Mouse (Mus musculus) gonadal fat pad, adult 2 months (tissue): ENCODE measurements around the gene Cd68. TPM values are rescaled to one million over a fixed set of nuclear protein-coding genes. Genes with fewer than 3 reads are reported as not detected.

Source experiments
- DNase-seq: peaks from one replicate; pipeline ENCODE4 v3.0.0-alpha.2; 2012; ENCODE audit warnings: low read depth
- polyA plus RNA-seq: library from polyadenylated mRNA; depleted of rRNA; stranded (reverse); fragments of >200 nt; gene quantifications from 2 replicates; pipeline ENCODE4 v1.2.3, GENCODE M21; 2012

Gene Cd68
- polyA plus RNA-seq, 1 experiment, result 31.8 TPM

DNA sequence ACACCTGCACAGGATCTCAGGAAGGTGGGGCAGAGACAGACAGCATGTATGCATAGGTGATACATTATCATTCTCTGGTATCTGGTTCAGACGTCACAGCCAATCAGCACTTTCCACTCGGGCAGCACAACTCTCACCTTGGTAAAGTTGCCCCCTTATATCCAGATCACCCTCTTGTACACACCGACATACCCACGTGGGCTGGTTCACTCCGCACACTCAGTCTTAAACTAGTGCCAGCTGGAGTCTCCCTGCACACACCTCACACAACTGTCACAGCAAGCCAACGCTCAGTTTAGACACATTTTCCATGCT is 29.1 kb upstream of the Cd68 start:
- DNase-seq, result no peak

DNA sequence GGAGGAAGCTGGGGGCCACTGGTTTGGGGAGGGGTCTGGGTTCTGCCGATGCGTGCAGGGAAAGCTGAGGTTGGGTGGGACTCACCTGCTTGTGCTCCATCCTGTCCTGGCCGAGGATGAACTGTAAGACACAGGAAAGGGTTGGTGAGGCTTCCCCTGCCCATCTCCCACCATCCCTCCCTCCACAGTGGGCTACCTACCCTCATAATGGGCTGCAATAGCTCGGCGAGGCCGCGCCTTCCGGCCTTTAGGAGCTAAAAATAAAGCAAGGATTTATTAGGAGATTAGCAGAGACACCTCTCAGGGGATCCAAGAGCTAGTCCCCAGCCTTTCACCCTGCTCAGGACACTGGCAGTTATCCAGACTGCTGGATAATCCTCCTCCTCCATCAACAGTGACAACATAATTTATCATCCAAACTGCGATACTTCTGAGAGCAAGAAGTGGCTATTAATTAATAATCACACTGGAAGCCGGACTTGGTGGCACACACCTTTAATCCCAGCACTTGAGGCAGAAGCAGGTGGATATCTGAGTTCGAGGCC is 27.5 kb upstream of the Cd68 start:
- DNase-seq, result no peak

DNA sequence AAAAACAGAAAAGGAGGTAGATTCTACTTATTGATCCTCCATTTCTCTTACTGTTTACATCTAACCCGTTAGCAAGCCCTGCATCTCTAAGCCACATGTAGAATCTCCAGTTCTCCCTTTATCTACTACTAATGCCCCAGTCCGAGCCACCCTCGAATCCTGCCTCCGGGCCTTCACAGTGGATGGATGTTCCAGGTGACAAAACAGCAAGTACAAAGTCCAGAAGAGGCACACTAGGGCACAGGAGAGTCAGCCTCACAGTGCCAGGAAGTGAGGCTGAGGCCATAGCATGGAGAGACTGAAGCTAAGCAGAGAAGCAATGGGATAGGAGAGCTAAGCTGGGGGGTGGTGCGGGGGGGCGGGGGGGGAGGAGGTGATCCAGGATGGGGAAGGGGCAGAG is 26.9 kb upstream of the Cd68 start:
- no peak for DNase-seq

DNA sequence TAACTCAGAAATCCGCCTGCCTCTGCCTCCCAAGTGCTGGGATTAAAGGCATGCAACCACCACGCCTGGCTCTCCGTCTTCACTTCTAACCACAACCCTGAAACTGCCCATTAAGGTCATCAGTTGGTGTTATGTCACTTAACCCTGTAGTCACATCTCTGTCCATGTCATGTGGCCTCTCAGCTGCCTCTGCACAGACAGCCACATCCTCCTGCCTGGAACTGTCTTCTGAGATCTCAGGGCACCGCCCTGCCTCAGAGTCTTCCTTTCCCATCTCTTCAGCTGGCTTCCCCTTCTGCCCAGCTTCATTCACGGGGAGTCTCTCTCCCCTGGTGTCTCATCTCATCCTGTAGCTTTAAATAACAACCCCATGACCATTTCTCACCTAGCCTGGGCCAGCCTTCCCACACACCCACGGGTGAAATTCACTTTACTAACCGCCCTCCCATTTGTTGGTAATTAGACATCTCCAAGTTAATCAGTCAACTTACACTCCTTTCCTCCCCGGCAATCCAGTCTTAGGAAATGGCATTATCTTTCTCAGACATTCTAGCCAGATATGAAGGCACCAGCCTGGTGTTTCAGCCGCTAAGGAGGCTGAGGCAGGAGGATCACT is 26.4 kb upstream of the Cd68 start:
- DNase-seq, result no peak

DNA sequence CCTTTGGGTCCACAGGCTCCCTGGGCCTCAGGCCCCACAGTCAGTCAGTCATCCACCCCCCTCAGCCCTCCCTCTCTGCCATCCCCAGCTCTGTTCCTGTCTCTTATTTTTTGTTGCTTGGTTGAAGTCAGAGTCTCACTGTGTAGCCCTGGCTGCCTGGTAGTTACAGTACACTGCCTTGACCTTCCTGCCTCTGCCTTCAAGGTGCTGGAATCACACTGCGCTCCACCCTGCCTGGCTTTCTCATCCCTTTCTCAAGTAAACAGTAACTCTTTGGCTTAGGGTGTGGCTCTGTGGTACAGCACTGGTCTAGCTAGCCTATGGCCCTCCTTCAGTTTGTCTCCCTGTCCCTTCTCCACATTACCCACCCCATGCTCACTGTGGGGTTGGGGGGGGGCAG is 23.9 kb upstream of the Cd68 start:
- no peak for DNase-seq

DNA sequence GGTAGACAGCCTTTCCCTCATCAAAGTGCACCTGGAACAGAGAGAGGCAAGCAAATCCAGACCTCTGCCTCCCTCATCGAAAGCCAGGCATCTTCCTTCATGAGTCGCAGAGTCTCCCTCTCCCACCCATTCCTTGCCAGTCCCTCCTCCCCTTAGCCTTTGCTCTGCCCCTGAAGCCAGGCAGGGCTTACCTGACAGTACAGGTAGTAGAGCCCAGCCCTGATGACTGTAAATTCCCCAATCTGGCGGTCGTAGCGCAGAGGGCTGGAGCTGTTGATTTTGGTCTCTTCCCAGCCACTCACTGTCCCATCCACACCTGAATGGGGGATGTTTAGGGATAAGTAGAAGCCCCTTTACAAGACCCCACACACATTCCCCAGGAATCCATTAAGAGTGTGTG is 21.1 kb upstream of the Cd68 start:
- no peak for DNase-seq

DNA sequence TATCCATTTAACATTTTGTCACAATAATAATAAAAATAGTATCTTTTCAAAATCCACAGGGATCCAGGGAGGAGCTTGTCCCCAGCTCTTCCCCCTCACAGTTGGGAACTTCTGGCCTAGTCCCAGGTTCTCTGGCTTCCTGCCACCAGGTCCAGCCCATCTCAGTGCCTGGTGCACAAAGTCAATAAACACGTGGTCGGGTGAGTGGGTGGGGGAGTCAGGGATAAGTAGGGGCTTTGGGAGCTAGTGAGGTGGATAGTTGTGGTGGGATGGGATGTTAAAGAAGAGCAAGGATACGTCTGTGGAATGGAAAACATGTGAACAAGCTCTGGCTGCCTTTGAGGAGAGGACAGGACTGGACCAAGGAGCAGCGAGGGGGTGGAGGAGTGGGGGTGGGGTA is 20.4 kb upstream of the Cd68 start:
- DNase-seq, result no peak

DNA sequence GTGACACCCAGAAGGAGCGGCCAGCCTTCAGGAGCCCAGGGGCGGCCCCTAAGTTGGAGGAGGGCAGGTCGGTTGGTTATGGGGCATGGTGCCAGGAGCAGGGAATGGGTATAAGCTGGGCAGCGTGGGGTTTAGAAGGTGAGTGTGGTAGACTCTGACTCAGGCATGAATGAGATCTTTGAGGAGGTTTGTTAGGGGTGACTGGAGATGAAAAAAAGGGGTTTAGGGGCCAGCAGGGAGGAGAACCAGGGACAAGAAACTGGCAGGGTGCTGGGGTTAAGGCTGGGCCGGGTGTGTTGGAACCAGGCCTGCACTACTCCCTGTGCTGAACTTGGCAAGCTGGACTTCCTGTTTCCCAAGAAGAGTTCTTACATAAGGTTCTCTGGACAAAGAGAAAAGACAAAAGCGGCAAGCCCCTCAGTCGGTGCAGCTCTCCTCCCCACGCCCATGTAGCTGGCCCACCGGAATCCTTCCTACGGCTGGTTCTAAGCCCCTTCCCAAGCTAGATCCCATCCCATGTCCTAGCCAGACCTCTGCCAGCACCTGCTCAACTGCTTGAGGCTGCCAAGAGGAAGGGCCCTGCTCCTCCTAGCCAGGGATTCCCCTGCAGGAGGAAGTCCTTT is 19.7 kb upstream of the Cd68 start, which contains the start of gene Tnfsf13:
TSS of gene Tnfsf13 (minus strand) at position 259 of the 623 bp plus-strand sequence.
- DNase-seq, result no peak

DNA sequence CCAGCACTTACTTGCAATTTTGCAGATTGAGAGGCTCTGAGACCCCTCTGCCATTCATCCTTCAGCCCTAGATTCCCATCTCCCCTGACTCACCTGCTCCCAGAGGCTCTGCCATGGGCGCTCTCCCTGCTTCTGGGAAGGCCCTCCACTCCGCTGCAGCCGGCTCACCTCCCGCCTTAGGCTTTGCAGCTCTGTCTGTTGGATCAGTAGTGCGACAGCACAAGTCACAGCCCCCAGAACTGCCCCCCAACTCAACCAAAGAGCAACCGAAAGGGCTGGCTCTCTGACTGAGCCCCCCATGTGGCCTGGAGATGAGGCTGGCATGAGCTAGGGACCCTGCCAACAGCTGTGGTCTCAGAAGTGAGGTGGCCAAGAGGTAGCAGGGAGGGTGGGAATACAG is 19.0 kb upstream of the Cd68 start:
- no peak for DNase-seq

DNA sequence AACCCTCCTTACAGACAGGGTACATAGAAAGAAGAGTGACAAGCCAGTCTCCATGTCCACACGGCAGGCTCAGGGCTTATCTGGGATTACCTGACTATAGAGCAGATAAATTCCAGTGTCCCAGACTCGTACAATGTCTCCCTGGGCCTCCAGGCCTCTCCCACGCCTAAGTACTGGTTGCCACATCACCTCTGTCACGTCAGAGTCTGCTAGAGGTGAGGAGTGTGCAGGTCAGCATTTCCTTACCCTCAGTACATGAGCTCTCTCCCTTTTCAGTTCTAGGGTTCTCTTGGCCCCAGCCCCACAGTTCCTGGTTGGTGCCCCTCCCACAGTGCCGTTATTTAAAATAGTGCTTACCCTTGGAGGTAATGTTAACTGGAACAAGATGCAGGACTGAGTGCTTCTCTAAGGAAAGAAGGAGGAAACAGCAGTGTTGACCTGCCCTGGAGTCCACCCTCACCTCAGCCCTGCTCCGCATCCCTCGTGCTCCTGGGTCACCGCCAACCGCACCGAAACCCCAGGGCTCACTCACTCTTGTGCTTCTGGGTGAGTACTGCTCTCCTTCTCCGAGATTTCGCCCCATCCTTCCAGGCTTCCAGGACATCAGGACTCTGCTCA is 18.3 kb upstream of the Cd68 start:
- DNase-seq, result no peak

DNA sequence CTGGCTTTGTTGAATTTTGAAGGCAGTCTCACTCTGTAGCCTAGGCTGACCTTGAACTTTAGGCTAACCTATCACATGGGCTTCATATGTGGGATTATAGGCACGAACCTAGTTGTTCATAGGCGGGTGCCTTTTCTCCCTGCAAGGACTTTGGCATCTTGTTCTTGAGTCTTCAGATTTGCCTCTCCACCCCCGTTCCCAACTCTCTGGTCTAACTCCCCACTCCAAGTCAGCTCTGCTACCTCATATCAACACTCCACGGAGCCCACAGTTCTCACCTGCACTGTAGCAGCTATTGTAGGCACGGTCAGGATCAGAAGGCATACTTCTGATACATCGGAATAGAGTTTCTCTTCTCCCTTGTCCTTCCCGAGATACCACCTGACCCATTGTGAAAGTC is 17.6 kb upstream of the Cd68 start:
- no peak for DNase-seq

DNA sequence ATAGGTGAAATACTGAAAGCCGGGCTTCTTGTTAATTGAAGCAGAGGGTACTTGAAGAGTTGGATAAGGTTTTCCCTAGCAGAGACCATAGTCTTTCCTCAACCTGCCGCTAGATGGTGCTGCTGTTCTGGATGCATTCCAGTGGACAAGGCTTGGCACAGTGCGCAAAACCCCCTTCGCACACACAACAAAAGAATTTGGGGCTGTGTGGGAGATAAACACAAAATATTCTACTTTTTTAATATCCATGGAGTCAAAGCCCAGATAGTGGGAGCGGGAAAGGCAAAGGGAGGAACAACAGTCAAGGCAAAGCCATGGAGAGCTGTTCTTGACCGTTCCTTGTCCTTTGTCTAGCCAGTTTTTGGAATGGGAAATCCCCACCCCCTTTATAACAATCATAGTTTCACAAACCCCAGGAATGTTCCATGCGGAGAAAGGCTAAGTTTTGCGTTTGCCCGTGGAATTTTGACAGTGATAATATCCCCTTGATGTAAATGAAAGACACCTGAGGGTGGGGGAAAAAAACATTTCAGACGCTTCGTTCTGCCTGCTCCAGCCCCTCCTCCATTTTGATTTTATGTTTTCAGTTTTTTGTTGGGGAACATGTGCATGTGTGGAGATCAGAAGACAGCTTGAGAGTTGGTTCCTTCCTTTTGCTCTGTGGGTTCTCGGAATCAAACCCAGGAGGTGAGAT is 17.0 kb upstream of the Cd68 start:
- DNase-seq, result no peak

DNA sequence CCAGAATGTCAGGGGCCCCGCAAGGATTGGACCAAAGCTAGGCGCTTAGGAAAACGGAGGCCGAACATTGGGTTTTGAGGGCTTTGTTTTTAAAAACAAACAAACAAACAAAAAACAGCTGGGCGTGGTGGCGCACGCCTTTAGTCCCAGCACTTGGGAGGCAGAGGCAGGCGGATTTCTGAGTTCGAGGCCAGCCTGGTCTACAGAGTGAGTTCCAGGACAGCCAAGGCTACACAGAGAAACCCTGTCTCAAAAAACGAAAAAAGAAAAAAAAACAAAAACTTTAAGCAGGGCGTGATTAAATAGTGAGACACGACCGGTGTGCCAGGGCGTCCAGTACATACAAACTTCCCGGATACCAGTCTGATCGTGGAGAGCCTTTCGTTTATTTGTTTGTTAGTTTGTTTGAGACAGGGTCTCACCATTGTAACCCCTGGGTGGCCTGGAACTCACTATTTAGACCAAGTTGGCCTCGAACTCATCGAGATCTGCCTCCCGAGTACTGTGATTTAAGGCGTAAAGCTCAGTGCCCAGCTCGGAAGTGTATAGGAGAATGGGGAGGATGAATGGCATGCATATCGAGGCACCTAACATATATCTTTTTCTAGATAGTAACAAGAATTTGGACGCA is 16.4 kb upstream of the Cd68 start:
- no peak for DNase-seq

DNA sequence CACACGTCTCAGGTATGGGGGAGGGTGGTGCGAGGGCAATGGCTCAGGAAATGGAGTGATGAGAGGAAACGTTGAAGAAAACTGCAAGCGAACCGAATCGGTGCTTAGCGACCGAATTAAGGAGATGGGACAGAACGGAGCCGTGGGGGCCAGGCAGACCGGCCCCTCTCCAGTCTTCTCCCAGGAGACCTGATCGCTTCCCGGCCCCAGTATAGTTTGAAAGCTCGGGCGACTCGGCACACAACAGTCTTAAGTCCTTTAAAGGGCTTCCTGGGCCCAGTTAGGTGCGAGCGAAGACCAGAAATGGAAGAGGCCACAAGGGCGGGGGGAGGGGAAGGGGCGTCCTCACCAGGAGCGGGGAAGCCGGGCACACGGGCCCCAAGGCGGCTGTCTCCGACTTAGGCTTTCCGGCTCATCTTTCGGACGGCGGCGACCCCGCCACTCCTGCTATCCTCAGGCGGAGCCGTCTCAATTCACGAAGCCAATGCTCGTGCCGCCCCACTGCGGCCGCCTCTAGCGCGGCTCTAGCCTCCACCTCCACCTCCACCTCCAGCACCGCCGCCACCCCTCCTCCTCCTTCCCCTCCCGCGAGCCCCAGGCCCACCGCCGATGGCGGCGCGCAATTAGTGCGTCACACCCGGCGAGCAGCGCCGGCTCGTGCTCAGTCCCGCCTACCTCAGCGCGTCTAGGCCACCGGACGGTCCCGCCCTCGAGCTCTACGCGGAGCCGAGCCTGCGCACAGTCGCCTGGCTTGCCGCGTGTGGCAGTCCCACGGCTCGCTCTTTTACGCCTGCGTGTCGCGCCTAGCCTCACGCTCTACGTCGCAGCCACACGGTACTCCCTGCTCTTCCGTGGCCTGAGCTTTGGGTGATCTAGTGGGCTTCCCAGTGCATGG is 15.6 kb upstream of the Cd68 start, which contains the start of gene Senp3:
TSS of gene Senp3 (minus strand) at position 771 of the 895 bp plus-strand sequence.
- no peak for DNase-seq

DNA sequence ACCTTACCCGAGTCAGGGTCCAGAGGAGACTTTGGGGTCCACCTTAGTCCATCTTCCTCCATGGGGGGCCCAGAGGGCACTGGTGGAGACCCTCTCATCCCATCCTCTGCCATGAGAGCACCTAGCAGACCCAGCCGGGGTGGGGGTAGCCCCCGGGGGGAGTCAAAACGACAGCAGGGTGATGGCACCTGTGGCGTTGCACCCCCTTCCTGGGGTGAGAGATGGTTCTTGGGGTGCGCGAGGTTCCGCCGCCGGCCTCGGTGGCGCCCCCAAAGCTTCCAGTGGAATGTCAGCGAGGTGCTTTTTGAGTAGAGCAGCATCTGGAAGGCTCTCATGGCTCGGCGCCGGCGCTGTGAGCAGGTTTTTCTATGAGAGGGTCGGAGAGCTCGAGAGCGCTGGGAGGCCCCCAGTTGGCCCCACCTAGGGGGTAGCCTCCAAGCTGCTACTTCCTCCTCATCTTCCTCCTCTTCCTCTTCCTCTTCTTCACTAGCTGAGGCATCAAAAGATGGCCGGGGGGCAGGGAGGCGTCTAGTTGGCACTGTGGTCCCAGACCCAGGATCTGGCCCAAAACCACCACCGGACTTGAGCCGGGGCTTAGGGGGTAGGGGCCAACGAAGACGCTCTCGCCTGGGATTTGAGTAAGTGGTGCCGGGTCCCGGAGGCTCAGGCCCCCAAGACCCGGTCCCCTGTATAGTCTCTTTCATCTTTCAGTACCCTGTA is 14.3 kb upstream of the Cd68 start:
- DNase-seq, result no peak

DNA sequence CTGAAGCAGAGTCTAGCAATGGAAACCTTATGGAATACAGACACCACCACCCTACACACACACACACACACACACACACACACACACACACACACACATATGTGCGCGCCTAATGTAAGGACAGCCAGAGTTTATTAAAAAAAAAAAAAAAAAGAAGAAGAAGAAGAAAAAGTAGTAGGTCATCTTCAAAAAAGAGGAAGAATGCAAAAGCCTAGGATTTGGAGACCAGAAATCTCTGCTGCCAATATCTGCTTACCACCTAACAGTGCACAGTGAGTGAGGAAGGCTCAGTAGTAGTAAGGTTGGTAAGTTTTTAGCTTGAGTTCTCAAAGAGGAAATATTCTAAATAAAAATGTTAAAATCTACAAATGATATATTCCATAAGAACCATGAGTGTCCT is 13.2 kb upstream of the Cd68 start:
- DNase-seq, result no peak

DNA sequence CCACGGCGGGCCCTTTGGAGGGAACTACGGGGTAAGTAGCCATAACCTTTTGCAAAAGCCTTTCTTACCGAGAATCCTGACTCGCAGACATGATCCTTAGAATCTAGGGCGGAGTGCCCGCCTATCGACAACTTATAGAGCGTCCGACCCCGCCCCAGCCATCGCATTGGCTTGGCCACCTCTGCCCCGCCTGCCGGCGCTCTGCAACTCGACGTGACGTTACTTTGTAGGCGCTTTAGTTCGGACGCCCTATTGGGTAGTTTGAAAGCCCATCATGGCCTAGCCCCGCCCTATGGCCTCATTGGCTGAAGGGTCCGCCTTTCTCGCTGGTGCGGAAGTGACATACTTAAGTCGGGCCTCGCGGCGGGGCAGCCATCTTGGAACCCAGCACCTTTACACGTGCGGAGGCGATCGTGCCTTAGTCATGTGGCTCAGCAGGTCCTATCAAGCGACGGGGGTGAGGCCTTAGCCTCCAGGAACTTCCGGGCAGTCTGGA is 6.3 kb upstream of the Cd68 start, which contains the start of gene Eif4a1:
TSS of gene Eif4a1 (minus strand) at position 213 of the 496 bp plus-strand sequence.
- DNase-seq, result no peak

DNA sequence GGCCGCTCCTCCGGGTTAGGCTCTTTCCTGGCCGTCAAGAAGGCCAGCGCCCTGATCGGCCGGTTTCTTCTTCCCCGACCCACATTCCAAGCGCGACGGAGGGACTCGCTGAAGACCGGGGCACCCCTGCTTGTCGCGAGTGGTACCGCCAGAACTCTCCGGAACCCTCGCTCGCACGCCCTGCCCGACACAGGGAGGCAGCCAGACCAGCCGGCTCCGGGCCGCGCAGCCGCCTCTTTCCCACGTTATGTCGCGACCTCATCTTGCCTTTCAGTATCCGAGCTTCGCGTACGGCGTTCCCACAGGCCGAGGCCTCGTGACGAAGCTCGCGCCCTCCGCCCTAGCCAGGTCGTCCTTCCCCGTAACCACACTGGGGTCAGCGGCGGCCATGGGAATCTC is 5.8 kb upstream of the Cd68 start:
- no peak for DNase-seq

DNA sequence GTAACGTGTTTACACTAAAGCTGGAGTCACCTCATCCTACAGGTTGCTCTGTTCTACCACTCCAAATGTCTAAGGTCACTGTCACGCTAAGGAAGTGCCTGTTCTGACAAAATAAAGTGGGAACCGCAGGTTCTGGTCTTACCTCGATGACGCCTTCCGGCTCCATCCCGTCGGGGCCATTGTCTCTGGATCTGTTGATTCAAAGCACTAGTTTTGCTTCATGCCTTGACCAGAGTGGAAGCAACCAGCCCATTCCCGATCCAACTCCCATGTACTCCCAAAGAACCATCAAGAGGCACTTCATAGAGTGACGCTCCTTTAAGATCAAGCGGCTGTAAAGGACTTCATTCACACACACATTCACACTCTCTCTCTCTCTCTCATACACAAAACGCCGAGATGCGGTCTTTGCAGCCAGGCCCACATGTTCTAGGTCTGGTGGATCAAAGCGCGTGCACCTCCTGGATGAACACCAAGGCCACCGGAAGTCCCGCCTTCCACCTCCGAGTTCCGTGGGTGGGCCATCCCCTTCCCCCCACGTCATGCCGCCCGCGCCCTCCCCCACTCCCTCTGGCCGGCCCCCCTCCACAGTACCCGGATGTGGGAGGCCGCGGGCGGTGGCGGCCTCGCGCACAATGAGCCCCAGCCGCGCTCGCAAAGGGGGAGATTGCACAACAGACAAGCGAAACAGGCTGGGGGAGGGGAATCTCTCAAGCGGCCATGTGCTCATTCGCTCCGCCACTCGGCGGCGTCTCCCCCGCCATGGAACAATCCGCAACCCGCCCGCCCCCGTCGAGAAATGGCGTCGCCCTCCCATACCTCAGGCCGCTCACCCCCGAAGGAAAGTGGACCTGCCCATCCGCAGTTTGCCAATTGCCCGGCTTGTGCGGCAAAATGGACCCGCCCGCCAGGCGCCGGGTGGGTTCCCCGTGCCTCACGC is 5.1 kb upstream of the Cd68 start:
- no peak for DNase-seq
